7 mouse cellular contexts compared by ENCODE assay signal in genomic region chr6:88924502-88925275, GRCm38 (mm10). TPM values are rescaled to one million over a fixed set of nuclear protein-coding genes. Genes with fewer than 3 reads are reported as not detected.
DNase-seq lines count a peak whose midpoint lies in the region; ATAC-seq and TF ChIP-seq lines count a peak whose summit lies in the region.

No protein-coding gene starts in this region.

- peak; percentile 57; the same call in 1 of the 2 replicates for ATAC-seq in forebrain, postnatal 0 days
- ATAC-seq in hindbrain, embryonic 13.5 days (ENCODE audit: low FRiP score): 0 out of 2 replicates have a peak, but pooled peaks have one; percentile 25
- ATAC-seq in limb, embryonic 13.5 days (ENCODE audit: low FRiP score, low read depth): peak; percentile 79
- 0 out of 2 replicates have a peak, but pooled peaks have one; percentile 24 for ATAC-seq in neural tube, embryonic 15.5 days (ENCODE audit: low FRiP score)

- 9% methylated on average over 5 of the region's 5 CpGs for WGBS in forebrain, postnatal 0 days
- 3% methylated on average over 5 of the region's 5 CpGs for WGBS in hindbrain, embryonic 13.5 days
- WGBS in limb, embryonic 13.5 days: 9% methylated on average over 5 of the region's 5 CpGs
- 6% methylated on average over 5 of the region's 5 CpGs for WGBS in neural tube, embryonic 15.5 days

- H3K9ac ChIP-seq in forebrain, postnatal 0 days: no peak overlapping the region
- 0 out of 2 replicates have a peak overlapping the region, but pooled peaks have one; percentile 46 for H3K9ac ChIP-seq in hindbrain, embryonic 13.5 days
- no peak overlapping the region for H3K9ac ChIP-seq in limb, embryonic 13.5 days
- H3K9ac ChIP-seq in neural tube, embryonic 15.5 days (replicated peaks): no peak overlapping the region

- peak overlapping the region; percentile 62; the same call in 1 of the 2 replicates for H3K27ac ChIP-seq in forebrain, postnatal 0 days (ENCODE audit: low read depth, low read length)
- H3K27ac ChIP-seq in hindbrain, embryonic 13.5 days: peak overlapping the region; percentile 92
- H3K27ac ChIP-seq in limb, embryonic 13.5 days: peak overlapping the region; percentile 74
- H3K27ac ChIP-seq in neural tube, embryonic 15.5 days (replicated peaks): peak overlapping the region; percentile 70

- H3K36me3 ChIP-seq in forebrain, postnatal 0 days (ENCODE audit: insufficient read depth): no peaks in the 10 kb centered on the region
- no peaks in the 10 kb centered on the region for H3K36me3 ChIP-seq in hindbrain, embryonic 13.5 days
- no peaks in the 10 kb centered on the region for H3K36me3 ChIP-seq in limb, embryonic 13.5 days
- no peaks in the 10 kb centered on the region for H3K36me3 ChIP-seq in neural tube, embryonic 15.5 days

- H3K4me1 ChIP-seq in forebrain, postnatal 0 days (ENCODE audit: insufficient read depth): peaks cover 14% of the 10 kb centered on the region
- peaks cover 60% of the 10 kb centered on the region for H3K4me1 ChIP-seq in hindbrain, embryonic 13.5 days (replicated peaks)
- peaks cover 33% of the 10 kb centered on the region for H3K4me1 ChIP-seq in limb, embryonic 13.5 days
- H3K4me1 ChIP-seq in neural tube, embryonic 15.5 days: peaks cover 53% of the 10 kb centered on the region

- peak; percentile 77 for DNase-seq in MN1 (ENCODE audit: low spot score)
- DNase-seq in adrenal gland, postnatal 25 days: peak; percentile 61
- DNase-seq in forebrain, postnatal 0 days: peak; percentile 55
- DNase-seq in left cerebral cortex, adult 11 months (ENCODE audit: low spot score): no peak

- no peaks in the 10 kb centered on the region for H3K9me3 ChIP-seq in forebrain, postnatal 0 days (ENCODE audit: low read length)
- H3K9me3 ChIP-seq in hindbrain, embryonic 13.5 days: no peaks in the 10 kb centered on the region
- no peaks in the 10 kb centered on the region for H3K9me3 ChIP-seq in limb, embryonic 13.5 days
- no peaks in the 10 kb centered on the region for H3K9me3 ChIP-seq in neural tube, embryonic 15.5 days (replicated peaks)

- no peaks in the 10 kb centered on the region for H3K27me3 ChIP-seq in forebrain, postnatal 0 days (ENCODE audit: insufficient read depth, low read length)
- no peaks in the 10 kb centered on the region for H3K27me3 ChIP-seq in hindbrain, embryonic 13.5 days
- no peaks in the 10 kb centered on the region for H3K27me3 ChIP-seq in limb, embryonic 13.5 days
- H3K27me3 ChIP-seq in neural tube, embryonic 15.5 days (replicated peaks): no peaks in the 10 kb centered on the region

- TF ChIP-seq CTCF in forebrain, postnatal 0 days (IDR thresholded peaks at IDR 0.05; ENCODE audit: low read depth): no peak

- no peak overlapping the region for H3K4me2 ChIP-seq in forebrain, postnatal 0 days (ENCODE audit: low read depth)
- H3K4me2 ChIP-seq in hindbrain, embryonic 13.5 days: no peak overlapping the region
- H3K4me2 ChIP-seq in limb, embryonic 13.5 days (replicated peaks): 0 out of 2 replicates have a peak overlapping the region, but pooled peaks have one; percentile 10
- H3K4me2 ChIP-seq in neural tube, embryonic 15.5 days: no peak overlapping the region

- no peak overlapping the region for H3K4me3 ChIP-seq in forebrain, postnatal 0 days (ENCODE audit: low read depth, low read length)
- H3K4me3 ChIP-seq in hindbrain, embryonic 13.5 days: no peak overlapping the region
- no peak overlapping the region for H3K4me3 ChIP-seq in limb, embryonic 13.5 days
- no peak overlapping the region for H3K4me3 ChIP-seq in neural tube, embryonic 15.5 days (replicated peaks)

RNA-seq across cellular contexts. Expression of gene Tpra1, which starts 22.6 kb away (rescaled TPM):
- total RNA-seq in adrenal gland, postnatal 25 days (2021): 127 and 136 TPM in 2 replicates
- 45.0 and 69.2 TPM in 2 replicates for total RNA-seq in forebrain, postnatal 0 days (2014; rRNA removed)
- 35.0 and 41.4 TPM in 2 replicates for polyA plus RNA-seq in forebrain, postnatal 0 days (2015; fragmentation: Nextera tagmentation; extraction: Ambion mirVana)
- 73.6 and 78.8 TPM in 2 replicates for polyA plus RNA-seq in hindbrain, embryonic 13.5 days (2015; fragmentation: Nextera tagmentation; extraction: Ambion mirVana)
- polyA plus RNA-seq in limb, embryonic 13.5 days (2015; fragmentation: Nextera tagmentation; extraction: Ambion mirVana): 89.5 and 89.6 TPM in 2 replicates
- 88.1 and 91.7 TPM in 2 replicates for polyA plus RNA-seq in neural tube, embryonic 15.5 days (2015; fragmentation: Nextera tagmentation; extraction: Ambion mirVana)

RNA-seq across cellular contexts. Expression of gene Mcm2, which starts 26.1 kb away (rescaled TPM):
- total RNA-seq in adrenal gland, postnatal 25 days (2021): 48.6 and 50.9 TPM in 2 replicates
- 14.8 and 19.3 TPM in 2 replicates for total RNA-seq in forebrain, postnatal 0 days (2014; rRNA removed)
- 14.1 and 14.9 TPM in 2 replicates for polyA plus RNA-seq in forebrain, postnatal 0 days (2015; fragmentation: Nextera tagmentation; extraction: Ambion mirVana)
- 43.0 and 43.7 TPM in 2 replicates for polyA plus RNA-seq in hindbrain, embryonic 13.5 days (2015; fragmentation: Nextera tagmentation; extraction: Ambion mirVana)
- 144 and 146 TPM in 2 replicates for polyA plus RNA-seq in limb, embryonic 13.5 days (2015; fragmentation: Nextera tagmentation; extraction: Ambion mirVana)
- 20.5 and 52.5 TPM in 2 replicates for polyA plus RNA-seq in neural tube, embryonic 15.5 days (2015; fragmentation: Nextera tagmentation; extraction: Ambion mirVana)

RNA-seq across cellular contexts. Expression of gene Podxl2, which starts 49.8 kb away (rescaled TPM):
- 31.4 and 33.5 TPM in 2 replicates for total RNA-seq in adrenal gland, postnatal 25 days (2021)
- 917 and 954 TPM in 2 replicates for total RNA-seq in forebrain, postnatal 0 days (2014; rRNA removed)
- polyA plus RNA-seq in forebrain, postnatal 0 days (2015; fragmentation: Nextera tagmentation; extraction: Ambion mirVana): 702 and 718 TPM in 2 replicates
- 546 and 595 TPM in 2 replicates for polyA plus RNA-seq in hindbrain, embryonic 13.5 days (2015; fragmentation: Nextera tagmentation; extraction: Ambion mirVana)
- polyA plus RNA-seq in limb, embryonic 13.5 days (2015; fragmentation: Nextera tagmentation; extraction: Ambion mirVana): 108 and 114 TPM in 2 replicates
- 504 and 640 TPM in 2 replicates for polyA plus RNA-seq in neural tube, embryonic 15.5 days (2015; fragmentation: Nextera tagmentation; extraction: Ambion mirVana)

Comparison
In these comparisons a context has a peak if more than half of its experiments do, and no peak if none do; other contexts are left out.
1. ATAC-seq: peak in every context shown above with its lines; median percentile 79 in limb, embryonic 13.5 days; 57 in forebrain, postnatal 0 days; 25 in hindbrain, embryonic 13.5 days; 24 in neural tube, embryonic 15.5 days.